Mouse (Mus musculus) myocyte (in vitro differentiated cells): ENCODE data around the gene Pdap1.

ENCODE experiments used
- E2F4 ChIP-seq: IDR thresholded peaks from one replicate; pipeline ENCODE4 v1.6.1; 2011; ENCODE audit warnings: mild to moderate bottlenecking, control low read depth, moderate library complexity; ENCODE audit not compliant: insufficient read depth
- MYOG ChIP-seq, 3 experiments: IDR thresholded peaks; one replicate each; pipeline ENCODE4 v1.6.1; 2011; ENCODE audit warnings: control low read depth in 2 of 3, low read depth in 2 of 3, mild to moderate bottlenecking in 2 of 3; ENCODE audit not compliant: insufficient read length in 2 of 3, control insufficient read depth in 1 of 3, insufficient read depth in 1 of 3
- POLR2A ChIP-seq: IDR thresholded peaks from one replicate; pipeline ENCODE4 v1.6.1; 2011; ENCODE audit warnings: low read depth, mild to moderate bottlenecking, control low read depth, moderate library complexity; ENCODE audit not compliant: insufficient read length
- POLR2AphosphoS2 ChIP-seq: IDR thresholded peaks from one replicate; pipeline ENCODE4 v1.6.1; 2011; ENCODE audit warnings: low read depth, control low read depth; ENCODE audit not compliant: insufficient read length
- TCF3 ChIP-seq: IDR thresholded peaks from one replicate; pipeline ENCODE4 v1.6.1; 2011; ENCODE audit warnings: low read depth, control low read depth; ENCODE audit not compliant: insufficient read length

- TF ChIP-seq E2F4 (no peak), TCF3 (no peak), POLR2A (no peak), MYOG (IDR thresholded peaks at IDR 0.05; ENCODE audit: control insufficient read depth in 1 of 3, insufficient read depth in 1 of 3, insufficient read length in 2 of 3, low read depth in 2 of 3) (no peak), POLR2AphosphoS2 (no peak)
These were observed 573 bp upstream of the Pdap1 start for GRCm38 (mm10) chr5:145140611-145141010.
